Mouse (Mus musculus) layer of hippocampus, postnatal 36 days (tissue): ENCODE data around the gene Tigd2. TPM values are rescaled to one million over a fixed set of nuclear protein-coding genes. Genes with fewer than 3 reads are reported as not detected.

Source experiments
- DNase-seq, 2 experiments: peaks; one replicate each; pipeline ENCODE4 v3.0.0; 2022
- total RNA-seq, 2 experiments: library from RNA; stranded (reverse); gene quantifications; 2 replicates each; pipeline ENCODE4 v1.2.3; 2021

Tigd2 gene
- total RNA-seq, 2 experiments from 2014 or later: 15.9 to 16.1 TPM

GRCm38 (mm10) chr6:59255909-59256308 lies 47.2 kb downstream of the Tigd2 start:
- DNase-seq: no peak

Other genes starting within 250 kb of the Tigd2 start
- 10 to 100 TPM; 15.7 to 18.1 TPM for gene Fam13a, start 184.3 kb upstream of the Tigd2 start, total RNA-seq
- gene Gprin3, start 217.4 kb downstream of the Tigd2 start, total RNA-seq: 10 to 100 TPM in 1 of 2 experiments, 1 to 10 TPM in 1; 9.7 to 11.1 TPM